Mouse (Mus musculus) CD4-positive, CD25-positive, alpha-beta regulatory T cell, adult 2 months (primary cell): ENCODE data around the gene Prdx5.
A peak's percentile ranks its signal among the peaks of the same experiment; 100 is the strongest.

Experiments
- DNase-seq: peaks from one replicate; pipeline ENCODE4 v3.0.0-alpha.2; 2012; ENCODE audit warnings: low read depth, low spot score

The Prdx5 gene

GRCm38 (mm10) chr19:6892512-6892911 lies 17.4 kb downstream of the Prdx5 start:
- no peak for DNase-seq

DNA sequence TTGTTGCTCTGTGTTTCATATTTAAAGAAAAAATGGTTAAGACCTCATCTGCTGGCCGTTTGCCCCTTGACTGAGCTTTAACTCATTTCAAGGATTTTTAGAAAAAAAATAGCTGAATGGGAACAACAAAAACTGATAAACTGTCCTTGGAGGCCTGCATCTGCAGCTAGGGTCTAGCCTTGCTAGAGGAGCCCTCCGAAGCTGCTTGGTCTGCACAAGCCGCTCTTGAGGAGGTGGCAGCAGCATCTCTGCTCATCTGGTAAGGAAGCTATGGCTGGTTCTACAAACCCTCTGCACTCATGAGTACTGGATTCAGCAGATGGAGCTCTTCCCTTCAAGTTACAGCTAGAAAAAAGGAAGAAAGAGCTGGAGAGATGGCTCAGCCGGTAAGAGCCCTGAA lies 31.9 kb downstream of the Prdx5 start:
- DNase-seq = no peak

DNA sequence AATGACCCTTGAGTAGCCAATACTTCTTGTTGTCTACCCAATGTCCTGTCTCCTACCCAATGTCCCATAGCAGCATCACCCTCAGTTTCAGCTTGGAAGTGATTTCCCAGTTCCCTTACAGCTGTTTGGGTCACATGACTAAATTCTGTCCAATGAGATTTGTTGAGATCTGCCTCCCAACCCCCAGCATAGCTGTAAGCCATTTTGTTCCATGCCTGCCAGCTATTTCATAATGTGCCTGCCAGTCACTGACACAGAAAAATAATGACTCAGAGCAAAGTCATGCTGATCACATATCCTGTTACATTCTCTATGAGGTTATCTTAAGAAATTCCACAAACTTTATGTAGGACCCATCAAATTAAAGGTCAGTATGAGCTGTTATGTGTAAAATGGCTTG lies 33.1 kb downstream of the Prdx5 start:
- no peak for DNase-seq

GRCm38 (mm10) chr19:6875834-6876233 lies 34.1 kb downstream of the Prdx5 start:
- no peak for DNase-seq

DNA sequence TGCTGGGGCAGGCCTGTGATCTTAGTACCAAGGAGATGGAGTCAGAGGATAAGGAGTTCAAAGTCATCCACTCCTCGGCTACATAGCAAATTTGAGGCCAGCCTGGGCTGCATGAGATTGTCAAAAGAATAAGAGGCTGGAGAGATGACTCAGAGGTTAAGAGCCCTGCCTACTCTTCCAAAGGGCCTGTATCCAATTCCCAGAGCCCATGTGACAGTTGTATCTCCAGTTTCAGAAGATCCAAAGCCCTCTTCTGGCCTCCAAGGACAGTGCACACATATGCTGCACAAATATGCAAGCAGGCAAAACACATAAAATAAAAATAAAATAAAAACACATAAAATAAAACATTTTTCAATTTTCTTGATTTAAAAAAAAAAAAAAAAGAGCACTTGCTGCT lies 35.6 kb downstream of the Prdx5 start:
- no peak for DNase-seq

GRCm38 (mm10) chr19:6872701-6873100 lies 37.2 kb downstream of the Prdx5 start:
- DNase-seq = peak; percentile 1

DNA sequence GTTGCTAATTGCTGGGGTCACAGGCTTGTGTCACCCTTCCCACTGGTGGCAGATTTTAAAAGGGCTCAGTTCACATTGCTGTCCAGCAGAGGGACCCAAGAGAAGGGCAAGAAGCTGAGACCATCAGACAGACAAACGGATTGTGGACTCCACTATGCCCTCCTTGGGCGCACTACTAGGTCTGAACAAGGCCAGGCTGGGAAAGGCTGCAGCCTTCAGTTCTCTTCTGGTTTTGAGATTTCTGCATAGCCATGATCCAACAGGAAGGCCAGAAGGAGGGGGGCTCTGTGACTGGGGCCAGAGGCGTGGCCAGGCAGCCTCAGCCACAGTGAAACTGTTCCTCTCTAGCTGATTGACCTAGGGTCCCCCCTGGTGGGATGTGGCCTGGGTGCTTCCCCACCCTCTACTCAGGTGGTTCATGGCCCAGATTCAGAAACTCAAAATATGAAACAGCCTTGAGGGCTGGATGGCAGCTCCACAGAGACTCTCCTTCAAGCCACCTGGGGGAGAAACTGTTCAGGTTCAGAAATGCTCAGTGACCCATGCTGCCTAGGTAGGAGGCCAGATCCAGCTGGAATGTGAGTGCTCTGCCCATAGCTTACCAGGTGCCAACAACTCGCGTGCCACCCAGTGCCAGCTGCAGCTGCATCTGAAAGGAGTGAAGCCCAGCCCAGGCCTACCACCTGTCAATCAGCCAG lies 38.2 kb downstream of the Prdx5 start:
- peak; percentile 75 for DNase-seq

DNA sequence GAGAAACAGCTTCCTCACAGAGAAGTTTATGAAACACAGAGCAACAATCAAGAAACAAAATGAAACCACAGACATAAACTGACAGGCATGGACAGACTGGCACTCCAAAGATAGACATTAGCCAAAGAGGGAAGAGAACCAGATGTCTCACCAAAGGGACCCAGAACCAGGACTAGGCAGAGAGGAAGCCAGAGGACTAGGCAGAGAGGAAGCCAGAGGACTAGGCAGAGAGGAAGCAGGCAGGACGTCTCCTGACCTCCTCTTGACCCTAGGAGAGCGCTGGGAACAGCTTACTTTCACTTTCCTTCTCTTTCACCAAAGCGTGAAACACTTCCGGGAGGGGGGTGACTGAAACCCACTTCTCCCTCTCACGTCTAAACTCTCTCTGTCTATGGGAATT lies 40.6 kb downstream of the Prdx5 start:
- DNase-seq = peak; percentile 79

GRCm38 (mm10) chr19:6861451-6861850 lies 48.5 kb downstream of the Prdx5 start:
- DNase-seq = no peak

- DNase-seq = peak; percentile 19
Observed at GRCm38 (mm10) chr19:6860706-6861105, 49.2 kb downstream of the Prdx5 start.

GRCm38 (mm10) chr19:6859971-6860370 lies 49.9 kb downstream of the Prdx5 start:
- no peak for DNase-seq

GRCm38 (mm10) chr19:6859032-6859651 lies 50.8 kb downstream of the Prdx5 start:
- no peak for DNase-seq

- DNase-seq = peak; percentile 83
Observed at GRCm38 (mm10) chr19:6858031-6858430, 51.9 kb downstream of the Prdx5 start, which contains the start of gene Ccdc88b. TSS of gene Ccdc88b (minus strand) at chr19:6858211.

GRCm38 (mm10) chr19:6857391-6858005 lies 52.4 kb downstream of the Prdx5 start:
- peak; percentile 39 for DNase-seq

- no peak for DNase-seq
Observed at GRCm38 (mm10) chr19:6857003-6857360, 52.9 kb downstream of the Prdx5 start.
